Mouse (Mus musculus): ENCODE data around the gene Tmem260.

The Tmem260 gene

GRCm38 (mm10) chr14:48445984-48446683 lies at the start of gene Tmem260:
Gene Tmem260, plus strand, starts transcription at chr14:48446124.
- ATAC-seq (ENCODE audit: insufficient number of reproducible peaks, low FRiP score, low TSS enrichment), result peak; percentile 99

GRCm38 (mm10) chr14:48406086-48406485 lies 39.8 kb upstream of the Tmem260 start:
- no peak for ATAC-seq (ENCODE audit: insufficient number of reproducible peaks, low FRiP score, low TSS enrichment)

- ATAC-seq (ENCODE audit: insufficient number of reproducible peaks, low FRiP score, low TSS enrichment), result no peak
Observed at GRCm38 (mm10) chr14:48417064-48417463, 28.9 kb upstream of the Tmem260 start.

- no peak for ATAC-seq (ENCODE audit: insufficient number of reproducible peaks, low FRiP score, low TSS enrichment)
Observed at GRCm38 (mm10) chr14:48418264-48418663, 27.7 kb upstream of the Tmem260 start.

- ATAC-seq (ENCODE audit: insufficient number of reproducible peaks, low FRiP score, low TSS enrichment), result no peak
Observed at GRCm38 (mm10) chr14:48418672-48419071, 27.3 kb upstream of the Tmem260 start.

GRCm38 (mm10) chr14:48421476-48421875 lies 24.4 kb upstream of the Tmem260 start:
- ATAC-seq (ENCODE audit: insufficient number of reproducible peaks, low FRiP score, low TSS enrichment), result no peak

GRCm38 (mm10) chr14:48421996-48422395 lies 23.9 kb upstream of the Tmem260 start:
- ATAC-seq (ENCODE audit: insufficient number of reproducible peaks, low FRiP score, low TSS enrichment), result no peak

GRCm38 (mm10) chr14:48422436-48422835 lies 23.5 kb upstream of the Tmem260 start:
- ATAC-seq (ENCODE audit: insufficient number of reproducible peaks, low FRiP score, low TSS enrichment), result no peak

- no peak for ATAC-seq (ENCODE audit: insufficient number of reproducible peaks, low FRiP score, low TSS enrichment)
Observed at GRCm38 (mm10) chr14:48422901-48423300, 23.0 kb upstream of the Tmem260 start.

- no peak for ATAC-seq (ENCODE audit: insufficient number of reproducible peaks, low FRiP score, low TSS enrichment)
Observed at GRCm38 (mm10) chr14:48431978-48432377, 13.9 kb upstream of the Tmem260 start.

GRCm38 (mm10) chr14:48443796-48444195 lies 2.1 kb upstream of the Tmem260 start:
- ATAC-seq (ENCODE audit: insufficient number of reproducible peaks, low FRiP score, low TSS enrichment), result no peak

GRCm38 (mm10) chr14:48451966-48452407 lies 6.1 kb downstream of the Tmem260 start:
- ATAC-seq (ENCODE audit: insufficient number of reproducible peaks, low FRiP score, low TSS enrichment), result no peak

- ATAC-seq (ENCODE audit: insufficient number of reproducible peaks, low FRiP score, low TSS enrichment), result no peak
Observed at GRCm38 (mm10) chr14:48453411-48453810, 7.5 kb downstream of the Tmem260 start.

- no peak for ATAC-seq (ENCODE audit: insufficient number of reproducible peaks, low FRiP score, low TSS enrichment)
Observed at GRCm38 (mm10) chr14:48456305-48457092, 10.6 kb downstream of the Tmem260 start.

- no peak for ATAC-seq (ENCODE audit: insufficient number of reproducible peaks, low FRiP score, low TSS enrichment)
Observed at GRCm38 (mm10) chr14:48457288-48457938, 11.5 kb downstream of the Tmem260 start.

GRCm38 (mm10) chr14:48458901-48459300 lies 13.0 kb downstream of the Tmem260 start:
- ATAC-seq (ENCODE audit: insufficient number of reproducible peaks, low FRiP score, low TSS enrichment), result no peak

- no peak for ATAC-seq (ENCODE audit: insufficient number of reproducible peaks, low FRiP score, low TSS enrichment)
Observed at GRCm38 (mm10) chr14:48468339-48468738, 22.4 kb downstream of the Tmem260 start.

- no peak for ATAC-seq (ENCODE audit: insufficient number of reproducible peaks, low FRiP score, low TSS enrichment)
Observed at GRCm38 (mm10) chr14:48470742-48471487, 25.0 kb downstream of the Tmem260 start.

GRCm38 (mm10) chr14:48472179-48472578 lies 26.3 kb downstream of the Tmem260 start:
- ATAC-seq (ENCODE audit: insufficient number of reproducible peaks, low FRiP score, low TSS enrichment), result no peak

GRCm38 (mm10) chr14:48475370-48475769 lies 29.4 kb downstream of the Tmem260 start:
- no peak for ATAC-seq (ENCODE audit: insufficient number of reproducible peaks, low FRiP score, low TSS enrichment)
